Mouse (Mus musculus) intestine, postnatal 0 days (tissue): ENCODE data around the gene Dsp. TPM values are rescaled to one million over a fixed set of nuclear protein-coding genes. Genes with fewer than 3 reads are reported as not detected.

Source experiments
- ATAC-seq: fragments of 200-750 bp; cut with Nextera tagmentation; 2 replicates; pipeline ENCODE4 v1.8.0; 2017; ENCODE audit warnings: mild to moderate bottlenecking, moderate TSS enrichment, moderate library complexity
- H3K27ac ChIP-seq: fragments of 300-500 bp; sonication (generic); 2 replicates; pipeline ENCODE4 v1.5.1; 2014; ENCODE audit warnings: mild to moderate bottlenecking, low read depth, low read length, moderate library complexity
- H3K27me3 ChIP-seq: fragments of 300-500 bp; sonication (generic); replicated peaks from 2 replicates; pipeline ENCODE4 v1.6.1; 2014; ENCODE audit warnings: low read length, mixed read lengths; ENCODE audit not compliant: control insufficient read depth, insufficient read depth
- H3K36me3 ChIP-seq: fragments of 300-500 bp; sonication (generic); 2 replicates; pipeline ENCODE4 v1.6.1; 2014; ENCODE audit warnings: mild to moderate bottlenecking, moderate library complexity; ENCODE audit not compliant: control insufficient read depth, insufficient read depth
- H3K4me1 ChIP-seq: fragments of 300-500 bp; sonication (generic); replicated peaks from 2 replicates; pipeline ENCODE4 v1.6.1; 2014; ENCODE audit warnings: antibody characterized with exemption, low read length, mixed read lengths; ENCODE audit not compliant: control insufficient read depth, insufficient read depth
- H3K4me2 ChIP-seq: fragments of 300-500 bp; sonication (generic); replicated peaks from 2 replicates; pipeline ENCODE4 v1.6.1; 2014; ENCODE audit warnings: low read depth, mild to moderate bottlenecking, moderate library complexity
- H3K4me3 ChIP-seq: fragments of 300-500 bp; sonication (generic); 2 replicates; pipeline ENCODE4 v1.5.1; 2014; ENCODE audit warnings: low read depth, low read length
- H3K9ac ChIP-seq: fragments of 300-500 bp; sonication (generic); 2 replicates; pipeline ENCODE4 v1.6.1; 2014; ENCODE audit warnings: mild to moderate bottlenecking, low read depth, low read length
- H3K9me3 ChIP-seq: fragments of 300-500 bp; sonication (generic); 2 replicates; pipeline ENCODE4 v1.6.1; 2016; ENCODE audit warnings: mixed run types; ENCODE audit not compliant: control insufficient read depth
- CTCF ChIP-seq: sonication (generic); IDR thresholded peaks from 2 replicates; pipeline ENCODE4 v1.5.1; 2016; ENCODE audit warnings: low read depth, mild to moderate bottlenecking, control low read depth, antibody characterized with exemption, moderate library complexity
- WGBS: fragments of 180-500 bp; shearing (Covaris S2); extraction: QIAGEN DNeasy Blood & Tissue Kit; methylation state at CpG from one replicate; pipeline ENCODE4 v1.1.7; 2014; 5-methylcytosine and 5-hydroxymethylcytosine counted together
- polyA plus RNA-seq: library from polyadenylated mRNA; unstranded; fragments of >200 nt; fragmentation: Nextera tagmentation; extraction: Ambion mirVana; gene quantifications from 2 replicates; pipeline ENCODE4 v1.2.1, GENCODE M21; 2015

The Dsp gene
- 14.8 and 15.7 TPM in 2 replicates for polyA plus RNA-seq

GRCm38 (mm10) chr13:38151069-38151588 is at the start of gene Dsp:
Gene Dsp (plus strand): TSS chr13:38151294.
- Histone ChIP-seq H3K36me3 (no peaks in the 10 kb centered on the region), H3K27ac (peak within 1 kb of the TSS; percentile 95), H3K4me1 (no peaks in the 10 kb centered on the region), H3K9ac (peak within 1 kb of the TSS; percentile 87), H3K27me3 (0 out of 2 replicates have a peak, but pooled peaks cover 3% of the 10 kb centered on the region), H3K4me3 (peak within 1 kb of the TSS; percentile 62), H3K4me2 (peak within 1 kb of the TSS; percentile 78), H3K9me3 (no peaks in the 10 kb centered on the region)
- TF ChIP-seq CTCF: no peak
- under 1% methylated on average over 44 of the region's 58 CpGs for WGBS
- peak; percentile 89 for ATAC-seq

- no peak overlapping the region for H3K4me2 ChIP-seq
- TF ChIP-seq CTCF: no peak
- H3K27ac ChIP-seq: no peak overlapping the region
- ATAC-seq: no peak
- no peaks in the 10 kb centered on the region for H3K4me1 ChIP-seq
- 70% methylated on average over 4 of the region's 4 CpGs for WGBS
- H3K27me3 ChIP-seq: no peaks in the 10 kb centered on the region
- no peak overlapping the region for H3K9ac ChIP-seq
- no peak overlapping the region for H3K4me3 ChIP-seq
- no peaks in the 10 kb centered on the region for H3K9me3 ChIP-seq
- H3K36me3 ChIP-seq: no peaks in the 10 kb centered on the region
Measured at GRCm38 (mm10) chr13:38103406-38103805, 47.7 kb upstream of the Dsp start.

GRCm38 (mm10) chr13:38104501-38104900 is 46.6 kb upstream of the Dsp start:
- Histone ChIP-seq H3K9me3 (no peaks in the 10 kb centered on the region), H3K27ac (no peak overlapping the region), H3K9ac (no peak overlapping the region), H3K4me3 (no peak overlapping the region), H3K4me2 (no peak overlapping the region), H3K36me3 (no peaks in the 10 kb centered on the region), H3K4me1 (no peaks in the 10 kb centered on the region), H3K27me3 (no peaks in the 10 kb centered on the region)
- 84% methylated on average over 10 of the region's 10 CpGs for WGBS
- 0 out of 2 replicates have a peak, but pooled peaks have one; percentile 17 for TF ChIP-seq CTCF
- no peak for ATAC-seq

- ATAC-seq: no peak
- no peak overlapping the region for H3K4me3 ChIP-seq
Measured at GRCm38 (mm10) chr13:38109081-38109480, 42.0 kb upstream of the Dsp start.

GRCm38 (mm10) chr13:38122321-38122720 is 28.8 kb upstream of the Dsp start:
- Histone ChIP-seq H3K36me3 (no peaks in the 10 kb centered on the region), H3K4me1 (peaks cover 4% of the 10 kb centered on the region; the same call in 1 of the 2 replicates), H3K27ac (no peak overlapping the region), H3K9ac (no peak overlapping the region), H3K9me3 (no peaks in the 10 kb centered on the region), H3K27me3 (no peaks in the 10 kb centered on the region), H3K4me2 (no peak overlapping the region), H3K4me3 (no peak overlapping the region)
- 0 out of 2 replicates have a peak, but pooled peaks have one; percentile 33 for ATAC-seq
- WGBS: 60% methylated on average over 9 of the region's 9 CpGs
- no peak for TF ChIP-seq CTCF

More at GRCm38 (mm10) chr13:38109081-38109480, 42.0 kb upstream of the Dsp start:
- H3K9me3 ChIP-seq: no peaks in the 10 kb centered on the region
- H3K4me2 ChIP-seq: no peak overlapping the region
- H3K27me3 ChIP-seq: no peaks in the 10 kb centered on the region
- no peak for TF ChIP-seq CTCF
- no peak overlapping the region for H3K9ac ChIP-seq
- no peaks in the 10 kb centered on the region for H3K36me3 ChIP-seq
- no peak overlapping the region for H3K27ac ChIP-seq
- WGBS: 86% methylated on average over 9 of the region's 9 CpGs
- no peaks in the 10 kb centered on the region for H3K4me1 ChIP-seq

GRCm38 (mm10) chr13:38123666-38124065 is 27.4 kb upstream of the Dsp start:
- Histone ChIP-seq H3K4me3 (no peak overlapping the region), H3K9me3 (no peaks in the 10 kb centered on the region), H3K36me3 (no peaks in the 10 kb centered on the region), H3K27ac (peak overlapping the region; percentile 35; the same call in 1 of the 2 replicates), H3K4me1 (peaks cover 4% of the 10 kb centered on the region; the same call in 1 of the 2 replicates), H3K4me2 (no peak overlapping the region), H3K9ac (no peak overlapping the region), H3K27me3 (no peaks in the 10 kb centered on the region)
- TF ChIP-seq CTCF: no peak
- 45% methylated on average over 4 of the region's 4 CpGs for WGBS
- ATAC-seq: peak; percentile 57
